10 mouse cellular contexts compared by ENCODE assay signal in genomic region chr10:81419111-81419928, GRCm38 (mm10). TPM values are rescaled to one million over a fixed set of nuclear protein-coding genes. Genes with fewer than 3 reads are reported as not detected.
A peak's percentile ranks its signal among the peaks of the same experiment; 100 is the strongest.
DNase-seq lines count a peak whose midpoint lies in the region; ATAC-seq and TF ChIP-seq lines count a peak whose summit lies in the region.
"Had no signal": no experiment of that assay in that cellular context is flagged by ENCODE, and none has a peak within 500 bp of the region (broad histone marks: within the 10 kb centered on the region; RNA-seq: fewer than 3 reads in every experiment).

No protein-coding gene starts in this region.

- peak; percentile 90 for DNase-seq in heart, adult 11 months
- DNase-seq in heart, adult 9 months (ENCODE audit: low spot score in 2 of 2) = no peak
- DNase-seq in ovary, postnatal 36 days (ENCODE audit: low spot score) = peak; percentile 5
- no peak for DNase-seq in ovary, postnatal 14 days (ENCODE audit: low spot score)
- no peak for DNase-seq in embryonic facial prominence, embryonic 14.5 days (ENCODE audit: low spot score)
- DNase-seq in layer of hippocampus, adult 8-10 months (ENCODE audit: low spot score in 2 of 2) = no peak
- DNase-seq in lung, postnatal 0 days (ENCODE audit: low spot score) = no peak

- no peak overlapping the region for H3K4me2 ChIP-seq in embryonic facial prominence, embryonic 14.5 days (ENCODE audit: low read depth, low read length)
- H3K4me2 ChIP-seq in neural tube, embryonic 13.5 days = no peak overlapping the region
- H3K4me2 ChIP-seq in lung, postnatal 0 days (replicated peaks; ENCODE audit: low read depth, low read length) = no peak overlapping the region

- WGBS in embryonic facial prominence, embryonic 14.5 days = 93% methylated on average over 10 of the region's 10 CpGs
- WGBS in neural tube, embryonic 13.5 days = 91% methylated on average over 10 of the region's 10 CpGs
- WGBS in lung, postnatal 0 days = 91% methylated on average over 10 of the region's 10 CpGs

- peaks cover 33% of the 10 kb centered on the region for H3K36me3 ChIP-seq in embryonic facial prominence, embryonic 14.5 days (ENCODE audit: control insufficient read depth, insufficient read depth, low read length)
- H3K36me3 ChIP-seq in neural tube, embryonic 13.5 days = peaks cover 19% of the 10 kb centered on the region; the same call in 1 of the 2 replicates
- H3K36me3 ChIP-seq in lung, postnatal 0 days (ENCODE audit: insufficient read depth, low read length) = no peaks in the 10 kb centered on the region

- no peaks in the 10 kb centered on the region for H3K9me3 ChIP-seq in embryonic facial prominence, embryonic 14.5 days (ENCODE audit: control insufficient read depth, low read length)
- H3K9me3 ChIP-seq in neural tube, embryonic 13.5 days = no peaks in the 10 kb centered on the region
- H3K9me3 ChIP-seq in lung, postnatal 0 days (ENCODE audit: low read length) = no peaks in the 10 kb centered on the region
- H3K9me3 ChIP-seq: megakaryocyte, embryonic 14.5 days had no signal

- H3K27ac ChIP-seq in embryonic facial prominence, embryonic 14.5 days (replicated peaks; ENCODE audit: low read depth, low read length) = 0 out of 2 replicates have a peak overlapping the region, but pooled peaks have one; percentile 93
- H3K27ac ChIP-seq in neural tube, embryonic 13.5 days (replicated peaks) = peak overlapping the region; percentile 56
- no peak overlapping the region for H3K27ac ChIP-seq in lung, postnatal 0 days (ENCODE audit: low read length)

- peaks cover 36% of the 10 kb centered on the region for H3K4me1 ChIP-seq in embryonic facial prominence, embryonic 14.5 days (ENCODE audit: control insufficient read depth, insufficient read depth, low read length)
- H3K4me1 ChIP-seq in neural tube, embryonic 13.5 days (replicated peaks) = peaks cover 59% of the 10 kb centered on the region
- H3K4me1 ChIP-seq in lung, postnatal 0 days (ENCODE audit: insufficient read depth, low read depth, low read length) = peaks cover 24% of the 10 kb centered on the region

- no peaks in the 10 kb centered on the region for H3K27me3 ChIP-seq in embryonic facial prominence, embryonic 14.5 days (replicated peaks; ENCODE audit: control insufficient read depth, insufficient read depth, low read length)
- peaks cover 3% of the 10 kb centered on the region; the same call in 1 of the 2 replicates for H3K27me3 ChIP-seq in neural tube, embryonic 13.5 days
- H3K27me3 ChIP-seq in lung, postnatal 0 days (replicated peaks; ENCODE audit: insufficient read depth, low read length) = no peaks in the 10 kb centered on the region
- H3K27me3 ChIP-seq: CH12.LX had no signal

- ATAC-seq in embryonic facial prominence, embryonic 14.5 days (ENCODE audit: low read depth) = no peak
- ATAC-seq in neural tube, embryonic 13.5 days (ENCODE audit: low read depth) = no peak
- no peak for ATAC-seq in lung, postnatal 0 days

- no peak for TF ChIP-seq EP300 in lung, postnatal 0 days (IDR thresholded peaks at IDR 0.05)

- H3K9ac ChIP-seq in embryonic facial prominence, embryonic 14.5 days (ENCODE audit: low read depth, low read length) = no peak overlapping the region; the same call in 1 of the 2 replicates
- peak overlapping the region; percentile 10 for H3K9ac ChIP-seq in neural tube, embryonic 13.5 days
- no peak overlapping the region for H3K9ac ChIP-seq in lung, postnatal 0 days (replicated peaks; ENCODE audit: low read depth)

- H3K4me3 ChIP-seq in embryonic facial prominence, embryonic 14.5 days (ENCODE audit: low read depth, low read length) = no peak overlapping the region
- H3K4me3 ChIP-seq in neural tube, embryonic 13.5 days = no peak overlapping the region
- H3K4me3 ChIP-seq in lung, postnatal 0 days (ENCODE audit: low read depth, low read length) = no peak overlapping the region

- TF ChIP-seq CTCF in lung, postnatal 0 days (IDR thresholded peaks at IDR 0.05) = no peak

RNA-seq across cellular contexts. Expression of gene Smim24, which starts 26.5 kb away (rescaled TPM):
- 3.9 and 4.1 TPM in 2 replicates for polyA plus RNA-seq in embryonic facial prominence, embryonic 14.5 days (2014; fragmentation: Nextera tagmentation; extraction: Ambion mirVana)
- polyA plus RNA-seq in neural tube, embryonic 13.5 days (2015; fragmentation: Nextera tagmentation; extraction: Ambion mirVana) = 1.8 and 3.1 TPM in 2 replicates
- total RNA-seq in layer of hippocampus, adult 8-10 months (2022) = 1 to 10 TPM; 1.3 to 1.7 (median 1.4) TPM
- polyA plus RNA-seq in lung, postnatal 0 days (2015; fragmentation: Nextera tagmentation; extraction: Ambion mirVana) = 3.1 and 3.6 TPM in 2 replicates

RNA-seq across cellular contexts. Expression of gene Gm48552, which starts 30.5 kb away (rescaled TPM):
- 0.77 and 0.88 TPM in 2 replicates for polyA plus RNA-seq in embryonic facial prominence, embryonic 14.5 days (2014; fragmentation: Nextera tagmentation; extraction: Ambion mirVana)
- 1.3 and 2.5 TPM in 2 replicates for polyA plus RNA-seq in neural tube, embryonic 13.5 days (2015; fragmentation: Nextera tagmentation; extraction: Ambion mirVana)
- total RNA-seq in layer of hippocampus, adult 8-10 months (2022) = 1 to 10 TPM; 2.9 to 9.7 (median 4.2) TPM
- polyA plus RNA-seq in lung, postnatal 0 days (2015; fragmentation: Nextera tagmentation; extraction: Ambion mirVana) = 0.20 and 0.63 TPM in 2 replicates

RNA-seq across cellular contexts. Expression of gene Gm48551, which starts 35.1 kb away (rescaled TPM):
- 2.4 and 2.6 TPM in 2 replicates for polyA plus RNA-seq in embryonic facial prominence, embryonic 14.5 days (2014; fragmentation: Nextera tagmentation; extraction: Ambion mirVana)
- 5.2 and 8.2 TPM in 2 replicates for polyA plus RNA-seq in neural tube, embryonic 13.5 days (2015; fragmentation: Nextera tagmentation; extraction: Ambion mirVana)
- total RNA-seq in layer of hippocampus, adult 8-10 months (2022) = 1 to 10 TPM; 2.7 to 5.5 (median 4.5) TPM
- 2.4 and 3.0 TPM in 2 replicates for polyA plus RNA-seq in lung, postnatal 0 days (2015; fragmentation: Nextera tagmentation; extraction: Ambion mirVana)

RNA-seq across cellular contexts. Expression of gene Dohh, which starts 35.1 kb away (rescaled TPM):
- polyA plus RNA-seq in embryonic facial prominence, embryonic 14.5 days (2014; fragmentation: Nextera tagmentation; extraction: Ambion mirVana) = 61.4 and 67.1 TPM in 2 replicates
- 72.2 and 75.2 TPM in 2 replicates for polyA plus RNA-seq in neural tube, embryonic 13.5 days (2015; fragmentation: Nextera tagmentation; extraction: Ambion mirVana)
- total RNA-seq in layer of hippocampus, adult 8-10 months (2022) = 10 to 100 TPM; 64.3 to 78.5 (median 72.6) TPM
- polyA plus RNA-seq in lung, postnatal 0 days (2015; fragmentation: Nextera tagmentation; extraction: Ambion mirVana) = 49.4 and 55.2 TPM in 2 replicates

RNA-seq across cellular contexts. Expression of gene Nfic, which starts 36.1 kb away (rescaled TPM):
- 100.0 and 103 TPM in 2 replicates for polyA plus RNA-seq in embryonic facial prominence, embryonic 14.5 days (2014; fragmentation: Nextera tagmentation; extraction: Ambion mirVana)
- 27.1 and 27.9 TPM in 2 replicates for polyA plus RNA-seq in neural tube, embryonic 13.5 days (2015; fragmentation: Nextera tagmentation; extraction: Ambion mirVana)
- total RNA-seq in layer of hippocampus, adult 8-10 months (2022) = 10 to 100 TPM; 52.8 to 61.6 (median 58.7) TPM
- 73.6 and 83.9 TPM in 2 replicates for polyA plus RNA-seq in lung, postnatal 0 days (2015; fragmentation: Nextera tagmentation; extraction: Ambion mirVana)

Comparison
In these comparisons a context has a peak if more than half of its experiments do, and no peak if none do; other contexts are left out.
1. DNase-seq: peak in heart, adult 11 months (single experiment) and ovary, postnatal 36 days (single experiment); none in heart, adult 9 months (0 of 2), ovary, postnatal 14 days (single experiment), embryonic facial prominence, embryonic 14.5 days (single experiment), layer of hippocampus, adult 8-10 months (0 of 2) and lung, postnatal 0 days (single experiment).